Mouse (Mus musculus) layer of hippocampus, adult 9-10 months (tissue): Measurements from ENCODE around the gene Zfp777.

Source experiments
- DNase-seq: peaks from one replicate; pipeline ENCODE4 v3.0.0; 2022; ENCODE audit warnings: low spot score

Zfp777 gene

DNA sequence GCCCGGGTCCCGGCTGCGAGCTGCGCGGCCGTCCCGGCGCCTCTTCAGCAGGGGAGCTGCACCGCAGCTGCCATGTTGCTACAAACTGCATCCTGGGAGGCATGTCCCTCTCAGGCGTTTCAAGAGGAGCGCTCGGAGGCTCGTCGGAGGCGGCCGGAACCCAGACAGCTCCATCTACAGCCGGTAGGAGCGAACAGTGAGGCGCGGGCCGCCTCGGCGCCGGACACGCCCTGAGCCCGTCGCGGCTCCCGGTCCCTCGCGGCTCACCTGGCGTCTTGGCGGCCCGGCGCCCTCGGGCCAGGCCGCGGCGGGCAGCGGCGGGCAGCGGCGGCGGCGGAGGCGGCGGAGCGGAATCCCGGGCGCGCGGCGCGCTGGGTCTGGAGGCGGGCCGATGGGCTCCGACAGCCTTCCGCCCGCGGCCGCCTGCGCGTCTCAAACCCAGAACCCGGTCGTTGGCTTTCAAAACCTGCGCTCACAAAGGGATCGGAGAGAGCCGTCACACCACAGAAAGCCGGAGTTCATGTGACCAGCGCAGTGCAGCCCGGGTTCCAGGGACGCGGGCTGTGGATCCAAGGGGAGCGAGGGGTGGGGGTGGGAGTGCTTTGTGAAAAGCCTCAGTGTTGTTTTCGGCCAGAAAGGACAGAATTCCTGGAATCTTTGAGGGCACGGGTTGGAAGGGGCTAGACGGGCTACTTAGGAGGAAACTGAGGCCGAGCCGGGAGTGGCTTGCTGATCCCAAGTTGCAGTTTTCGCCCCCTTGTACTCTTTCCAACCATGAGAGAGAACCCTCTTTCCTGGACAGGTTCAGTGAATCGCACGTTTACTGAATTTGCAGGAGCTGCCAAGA, at the start of gene Zfp777:
Gene Zfp777, minus strand, starts transcription at position 486 of the 847 bp plus-strand sequence.
- DNase-seq, result no peak

GRCm38 (mm10) chr6:48086957-48087715, 38.4 kb upstream of the Zfp777 start:
- no peak for DNase-seq

DNA sequence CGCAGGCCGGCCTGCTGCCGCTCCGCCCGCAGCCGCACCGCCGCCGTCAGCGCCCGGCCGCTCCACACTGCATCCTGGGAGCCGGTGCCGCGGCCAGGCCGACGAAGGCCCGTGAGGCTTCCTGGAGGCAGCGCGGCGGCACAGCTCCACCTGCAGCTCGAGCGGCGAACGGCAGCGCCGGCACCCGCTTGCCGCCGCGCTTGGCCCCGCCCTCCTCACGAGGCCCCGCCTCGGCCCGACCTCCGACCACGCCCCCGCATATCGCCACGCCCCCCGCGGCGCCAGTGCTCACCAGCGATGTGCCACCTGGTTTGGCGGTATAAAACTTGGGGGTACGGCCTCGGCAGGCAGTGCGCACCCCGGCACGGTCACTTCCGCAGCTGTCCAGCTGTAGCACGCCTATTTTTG, 37.8 kb upstream of the Zfp777 start, which contains the start of gene Zfp746:
Gene Zfp746, minus strand, starts transcription at position 123 of the 408 bp plus-strand sequence.
- DNase-seq, result peak; percentile 66

DNA sequence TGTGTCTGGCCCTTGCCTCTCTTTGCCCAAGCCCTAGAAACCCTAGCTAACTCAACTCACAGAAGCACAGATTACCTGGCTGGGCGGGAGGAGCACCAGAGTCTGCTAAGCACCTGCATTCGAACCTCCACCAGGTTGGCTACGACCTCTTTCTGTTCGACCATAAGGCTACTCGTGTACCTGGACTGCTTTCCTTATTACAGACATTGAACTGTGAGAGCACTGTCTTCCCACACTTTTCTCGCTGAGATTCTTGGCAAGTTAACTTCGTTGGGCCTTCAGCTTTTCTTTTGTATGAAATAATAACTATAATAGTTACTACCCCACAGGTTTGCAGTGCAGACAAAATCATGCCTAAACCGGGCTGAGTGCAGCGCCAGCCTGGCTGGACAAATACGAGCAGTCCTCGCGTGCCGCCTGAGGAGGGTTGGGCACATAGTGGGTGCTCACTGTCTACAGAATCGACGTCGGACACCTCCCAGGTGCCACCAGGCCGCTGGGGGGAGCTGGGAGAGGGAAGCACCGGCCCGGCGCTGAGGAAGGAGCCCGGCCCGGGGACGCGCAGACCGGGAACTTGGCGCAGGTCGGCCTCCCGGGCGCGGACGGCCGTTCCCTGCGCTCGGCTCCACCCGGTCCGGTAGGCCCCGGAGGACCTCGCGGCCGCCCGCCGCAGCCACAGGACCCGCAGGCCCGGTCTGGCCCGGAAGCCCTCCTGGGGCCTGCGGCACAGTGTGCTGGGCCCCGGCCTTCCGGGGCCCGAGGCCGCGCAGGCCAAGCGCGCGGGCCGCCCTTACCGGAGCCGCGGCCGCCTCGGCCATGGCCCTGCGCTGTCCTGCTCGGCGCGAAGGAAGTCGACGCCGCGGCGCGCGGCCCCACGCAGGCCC, 37.1 kb upstream of the Zfp777 start:
- DNase-seq, result no peak

- DNase-seq, result no peak
Measured at GRCm38 (mm10) chr6:48083733-48084191, 35.1 kb upstream of the Zfp777 start.

DNA sequence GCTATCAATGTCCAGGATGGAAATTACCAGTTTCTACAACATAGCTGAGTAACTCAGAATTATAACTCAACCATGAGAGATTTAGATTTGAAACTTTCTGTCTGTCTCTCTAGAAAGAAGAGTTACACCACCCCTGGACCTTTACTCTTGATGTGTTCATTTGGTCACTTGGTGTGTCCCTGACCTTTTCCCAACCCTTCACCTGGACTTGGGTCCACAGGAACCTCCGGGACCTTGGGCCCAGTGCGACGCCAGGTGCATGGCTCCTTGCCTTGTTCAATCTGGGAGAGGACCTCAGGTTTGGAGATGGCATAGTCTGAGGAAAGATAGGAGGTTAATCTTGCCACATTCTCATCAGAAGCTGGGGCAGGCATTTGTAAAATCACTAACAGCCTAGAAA, 33.2 kb upstream of the Zfp777 start:
- no peak for DNase-seq

DNA sequence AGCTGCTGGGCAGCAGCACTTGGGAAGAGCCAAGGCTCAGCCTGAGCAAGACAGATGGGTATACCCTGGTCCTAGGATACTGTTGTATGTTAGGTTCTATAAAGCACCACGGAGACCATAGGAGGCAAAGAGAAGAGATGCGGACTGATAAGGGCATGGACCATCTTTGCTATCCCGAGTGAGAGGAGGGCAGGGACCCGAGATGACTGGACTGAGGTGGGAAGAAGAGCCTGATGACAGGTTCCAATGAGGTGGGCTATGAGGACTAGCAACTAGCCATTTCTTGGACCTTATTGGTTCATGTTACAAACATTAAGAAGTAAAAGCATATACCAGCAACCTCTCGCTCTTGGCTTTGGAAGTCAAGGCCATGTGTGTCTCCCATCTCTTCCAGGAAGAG, 32.3 kb upstream of the Zfp777 start:
- no peak for DNase-seq

DNA sequence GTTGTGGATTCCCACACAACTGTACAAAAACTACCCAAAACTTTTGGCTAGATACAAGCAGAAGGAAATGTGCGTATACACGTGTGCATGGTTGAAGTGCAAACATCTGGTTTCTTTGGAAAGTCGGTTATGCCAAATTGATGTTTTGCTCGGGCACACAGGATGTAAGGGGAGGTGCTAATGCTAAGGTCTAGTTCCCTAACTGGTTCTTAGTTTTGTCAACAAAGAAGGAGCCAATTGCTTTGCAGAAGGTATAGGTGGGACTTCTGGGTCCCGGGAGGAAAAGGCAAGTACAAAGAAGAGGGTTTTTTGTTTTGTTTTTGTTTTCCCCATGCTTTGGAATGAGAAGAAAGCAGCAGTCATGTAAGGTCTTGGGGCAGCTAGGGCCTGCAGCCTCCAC, 24.6 kb upstream of the Zfp777 start:
- no peak for DNase-seq

DNA sequence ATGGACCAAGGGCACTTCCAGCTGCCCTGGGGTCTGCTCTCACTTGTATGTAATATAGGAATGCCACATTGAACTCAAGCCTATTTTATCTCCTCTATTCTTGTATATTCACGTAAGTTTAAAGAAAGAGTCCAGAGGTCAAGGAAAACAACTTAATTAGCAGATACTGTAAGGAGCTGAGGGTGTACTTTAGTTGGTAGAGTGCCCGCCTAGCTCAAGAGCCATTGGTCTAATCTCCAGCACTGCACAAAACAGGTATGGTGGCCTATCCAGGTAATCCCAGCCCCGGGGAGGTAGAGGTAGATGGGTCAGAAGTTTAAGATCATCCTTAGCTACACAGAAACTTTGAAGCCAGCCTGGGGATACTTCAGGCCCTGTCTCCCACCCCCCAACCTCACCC, 18.8 kb upstream of the Zfp777 start:
- no peak for DNase-seq

GRCm38 (mm10) chr6:48065587-48066075, 16.9 kb upstream of the Zfp777 start:
- no peak for DNase-seq

- DNase-seq, result no peak
Measured at GRCm38 (mm10) chr6:48064451-48064850, 15.7 kb upstream of the Zfp777 start.

GRCm38 (mm10) chr6:48063940-48064339, 15.2 kb upstream of the Zfp777 start:
- DNase-seq, result no peak

GRCm38 (mm10) chr6:48060895-48061294, 12.2 kb upstream of the Zfp777 start:
- no peak for DNase-seq

DNA sequence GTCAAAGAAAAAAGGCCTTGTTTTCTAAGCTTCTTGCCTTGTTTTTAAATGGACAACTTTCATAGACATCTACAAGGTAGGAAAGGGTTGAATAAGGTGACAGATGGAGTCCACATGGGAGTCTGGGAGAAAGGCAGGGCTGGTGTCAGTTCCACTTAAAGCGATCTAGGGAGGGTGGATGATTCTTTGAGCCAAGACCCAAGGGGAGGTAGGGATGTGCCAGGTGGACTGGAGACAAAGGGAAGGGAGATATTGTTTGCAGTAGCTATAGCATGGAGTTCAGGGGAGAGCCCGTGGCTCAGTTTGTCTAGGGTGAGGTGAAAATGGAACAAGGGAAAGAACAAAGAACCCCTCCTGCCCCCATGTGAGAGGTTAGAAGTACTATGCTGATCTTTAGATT, 11.7 kb upstream of the Zfp777 start:
- no peak for DNase-seq

- no peak for DNase-seq
Measured at GRCm38 (mm10) chr6:48052136-48052535, 3.4 kb upstream of the Zfp777 start.

DNA sequence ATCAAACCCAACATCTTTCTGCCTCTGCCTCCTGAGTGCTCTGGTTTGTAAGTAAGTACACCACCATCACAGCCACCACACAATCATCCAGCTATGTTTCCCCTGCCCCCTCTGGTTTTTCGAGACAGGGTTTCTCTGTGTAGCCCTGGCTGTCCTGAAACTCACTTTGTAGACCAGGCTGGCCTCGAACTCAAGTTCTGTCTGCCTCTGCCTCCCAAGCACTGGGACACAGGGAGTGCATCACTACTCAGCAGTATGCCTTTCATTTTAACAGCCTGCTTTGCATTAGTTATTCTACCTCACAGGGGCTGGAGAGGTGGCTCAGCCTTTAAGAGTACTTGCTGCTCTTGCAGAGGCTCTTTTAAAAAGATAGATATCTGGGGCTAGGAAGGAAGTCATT, 3.0 kb upstream of the Zfp777 start:
- DNase-seq, result no peak

- DNase-seq, result no peak
Measured at GRCm38 (mm10) chr6:48049273-48050065, 758 bp upstream of the Zfp777 start.

DNA sequence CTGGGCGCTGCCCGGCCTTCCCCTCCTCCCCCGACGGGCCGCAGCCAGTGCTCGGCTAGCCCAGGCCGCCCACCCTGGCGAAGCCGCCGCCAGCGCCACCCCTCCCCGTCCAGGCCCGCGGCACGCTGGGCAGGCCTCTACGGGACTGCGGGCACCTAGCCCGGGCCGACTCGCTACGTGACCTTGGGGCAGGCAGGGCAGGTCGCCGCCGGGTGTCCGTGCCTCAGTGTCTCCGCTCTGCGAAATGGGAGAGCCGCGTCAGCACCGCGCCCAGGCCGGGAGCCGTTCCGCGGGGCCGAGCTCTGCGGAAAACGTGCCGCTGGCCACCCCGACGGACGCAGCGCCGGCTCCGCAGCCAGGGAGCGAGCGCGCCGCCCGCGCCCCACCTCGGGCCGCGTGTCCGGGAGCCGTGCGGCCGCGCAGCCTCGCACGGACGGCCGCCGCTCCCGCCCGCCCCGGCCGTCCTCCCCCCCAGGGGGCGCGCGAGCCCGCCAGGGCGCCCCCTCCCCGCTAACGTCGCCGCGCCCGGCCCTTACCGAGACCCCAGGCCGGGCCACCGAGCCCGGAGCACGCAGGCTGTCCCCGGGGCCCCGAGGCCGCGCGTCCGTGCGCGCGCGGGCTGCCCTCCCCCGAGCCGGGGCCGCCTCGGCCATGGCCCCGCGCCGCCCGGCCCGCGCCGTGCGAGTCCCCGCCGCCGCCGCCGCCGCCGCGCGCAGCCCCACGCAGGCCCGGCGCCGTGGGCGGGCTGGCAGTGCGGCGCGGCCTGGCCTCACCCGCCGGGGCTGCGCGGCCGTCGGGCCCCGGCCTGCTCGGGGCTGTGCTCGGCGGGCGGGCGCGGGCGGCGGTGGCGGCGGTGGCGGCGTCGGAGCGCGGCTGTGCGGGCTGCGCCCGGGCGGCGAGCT, 1.0 kb downstream of the Zfp777 start:
- no peak for DNase-seq

GRCm38 (mm10) chr6:48047114-48047449, 1.6 kb downstream of the Zfp777 start:
- no peak for DNase-seq

DNA sequence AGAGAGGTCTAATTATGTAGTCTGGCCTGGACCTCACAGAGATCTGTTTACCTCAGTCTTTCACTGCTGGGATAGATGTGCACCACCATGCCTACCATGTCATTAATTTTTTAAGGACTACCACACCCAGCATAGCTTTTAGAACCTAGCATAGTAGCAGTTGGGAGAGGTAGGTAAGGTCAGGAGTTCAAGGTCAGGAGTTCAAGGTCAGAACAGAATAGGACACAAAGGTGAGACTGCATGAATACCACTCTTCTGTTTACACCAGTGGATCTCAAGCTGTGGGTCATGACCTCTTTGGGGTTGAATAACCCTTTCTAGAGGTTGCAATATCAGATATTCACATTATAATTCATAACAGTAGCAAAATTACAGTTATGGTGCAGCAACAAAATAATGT, 16.1 kb downstream of the Zfp777 start:
- DNase-seq, result no peak
